Mouse (Mus musculus) MEL (cell line): ENCODE data around the gene Gm49366. TPM values are rescaled to one million over a fixed set of nuclear protein-coding genes. Genes with fewer than 3 reads are reported as not detected.

ENCODE experiments used
- DNase-seq: peaks from one replicate; pipeline ENCODE4 v3.0.0; 2011; ENCODE audit warnings: low read depth, low spot score
- H3K27ac ChIP-seq: 2 replicates; pipeline ENCODE4 v1.5.1; 2012; ENCODE audit warnings: low read depth, mild to moderate bottlenecking, control low read depth, low read length, moderate library complexity; ENCODE audit not compliant: control insufficient read depth
- H3K27me3 ChIP-seq, 2 experiments: fragments of 150-350 bp in 1 of 2; sonication (generic) in 1 of 2; 2 replicates each; pipeline ENCODE4 v1.6.1; 2012; ENCODE audit warnings: low read length in 2 of 2, mild to moderate bottlenecking in 2 of 2, improper control_type of control experiment in 1 of 2, moderate library complexity in 1 of 2; ENCODE audit not compliant: insufficient read depth in 2 of 2, control insufficient read depth in 1 of 2
- H3K36me3 ChIP-seq, 2 experiments: 2 replicates each; pipeline ENCODE4 v1.6.1; 2012 to 2014; ENCODE audit warnings: low read length in 2 of 2, improper control_type of control experiment in 1 of 2, inconsistent platforms in 1 of 2, mild to moderate bottlenecking in 1 of 2; ENCODE audit not compliant: insufficient read depth in 2 of 2, control insufficient read depth in 1 of 2
- H3K4me1 ChIP-seq, 2 experiments: fragments of 150-350 bp in 1 of 2; sonication (generic) in 1 of 2; 2 replicates each; pipeline ENCODE4 v1.6.1; 2012; ENCODE audit warnings: low read length in 2 of 2, improper control_type of control experiment in 1 of 2, mild to moderate bottlenecking in 1 of 2; ENCODE audit not compliant: insufficient read depth in 2 of 2, control insufficient read depth in 1 of 2
- H3K4me3 ChIP-seq, 2 experiments: fragments of 150-350 bp in 1 of 2; sonication (generic) in 1 of 2; 2 replicates each; pipeline ENCODE4 v1.5.1; 2012; ENCODE audit warnings: low read depth in 2 of 2, low read length in 2 of 2, mild to moderate bottlenecking in 2 of 2, moderate library complexity in 2 of 2, control low read depth in 1 of 2, improper control_type of control experiment in 1 of 2; ENCODE audit not compliant: control insufficient read depth in 1 of 2, insufficient read depth in 1 of 2
- H3K79me2 ChIP-seq: 2 replicates; pipeline ENCODE4 v1.6.1; 2012; ENCODE audit warnings: mild to moderate bottlenecking, low read length, moderate library complexity; ENCODE audit not compliant: control insufficient read depth, poor library complexity, insufficient read depth
- H3K9ac ChIP-seq: 2 replicates; pipeline ENCODE4 v1.6.1; 2012; ENCODE audit warnings: low read depth, mild to moderate bottlenecking, control low read depth, low read length, moderate library complexity; ENCODE audit not compliant: control insufficient read depth, poor library complexity, severe bottlenecking
- H3K9me3 ChIP-seq: fragments of 150-350 bp; sonication (generic); replicated peaks from 2 replicates; pipeline ENCODE4 v1.6.1; 2012; ENCODE audit warnings: mild to moderate bottlenecking, low read length, improper control_type of control experiment, moderate library complexity; ENCODE audit not compliant: insufficient read depth
- CHD2 ChIP-seq: IDR thresholded peaks from 2 replicates; pipeline ENCODE4 v1.6.1; 2011; ENCODE audit warnings: low read length, improper control_type of control experiment
- CTCF ChIP-seq, 3 experiments: IDR thresholded peaks in 2 of 3; conservative IDR thresholded peaks in 1 of 3; 2 replicates each; pipeline ENCODE4 v1.5.1; 2011 to 2012; ENCODE audit warnings: low read length in 3 of 3, low read depth in 2 of 3, mild to moderate bottlenecking in 2 of 3, improper control_type of control experiment in 1 of 3, inconsistent platforms in 1 of 3, mixed read lengths in 1 of 3, moderate library complexity in 1 of 3; ENCODE audit not compliant: control insufficient read depth in 1 of 3, insufficient read depth in 1 of 3, poor library complexity in 1 of 3, severe bottlenecking in 1 of 3
- E2F4 ChIP-seq: IDR thresholded peaks from 2 replicates; pipeline ENCODE4 v1.6.1; 2011; ENCODE audit warnings: low read depth, low read length, improper control_type of control experiment, borderline replicate concordance
- ELF1 ChIP-seq: IDR thresholded peaks from 2 replicates; pipeline ENCODE4 v1.6.1; 2014; ENCODE audit warnings: low read depth, mild to moderate bottlenecking, inconsistent platforms, low read length, improper control_type of control experiment, moderate library complexity
- ETS1 ChIP-seq: IDR thresholded peaks from 2 replicates; pipeline ENCODE4 v1.6.1; 2012; ENCODE audit warnings: low read depth, mild to moderate bottlenecking, inconsistent platforms, low read length, improper control_type of control experiment, moderate library complexity
- GABPA ChIP-seq: IDR thresholded peaks from 2 replicates; pipeline ENCODE4 v1.6.1; 2012; ENCODE audit warnings: low read depth, mild to moderate bottlenecking, inconsistent platforms, low read length, improper control_type of control experiment, moderate library complexity
- HCFC1 ChIP-seq: IDR thresholded peaks from 2 replicates; pipeline ENCODE4 v1.6.1; 2012; ENCODE audit warnings: low read depth, mild to moderate bottlenecking, inconsistent platforms, low read length, improper control_type of control experiment, moderate library complexity
- KAT2A ChIP-seq: conservative IDR thresholded peaks from 2 replicates; pipeline ENCODE4 v1.6.1; 2012; ENCODE audit warnings: low read depth, low read length, improper control_type of control experiment, inconsistent platforms
- MAX ChIP-seq: IDR thresholded peaks from 2 replicates; pipeline ENCODE4 v1.6.1; 2011; ENCODE audit warnings: low read length, improper control_type of control experiment
- MAZ ChIP-seq: IDR thresholded peaks from 2 replicates; pipeline ENCODE4 v1.6.1; 2012; ENCODE audit warnings: low read depth, mild to moderate bottlenecking, inconsistent platforms, low read length, improper control_type of control experiment
- MEF2A ChIP-seq: IDR thresholded peaks from 2 replicates; pipeline ENCODE4 v1.6.1; 2014; ENCODE audit warnings: low read depth, mild to moderate bottlenecking, inconsistent platforms, low read length, improper control_type of control experiment; ENCODE audit not compliant: poor library complexity, insufficient replicate concordance, severe bottlenecking; ENCODE audit errors: extremely low read depth
- MYC ChIP-seq: IDR thresholded peaks from 2 replicates; pipeline ENCODE4 v1.6.1; 2011; ENCODE audit warnings: low read depth, mild to moderate bottlenecking, low read length, improper control_type of control experiment, moderate library complexity
- NELFE ChIP-seq: IDR thresholded peaks from 2 replicates; pipeline ENCODE4 v1.6.1; 2011; ENCODE audit warnings: low read depth, low read length, improper control_type of control experiment
- NRF1 ChIP-seq: IDR thresholded peaks from 2 replicates; pipeline ENCODE4 v1.6.1; 2014; ENCODE audit warnings: low read depth, mild to moderate bottlenecking, inconsistent platforms, low read length, improper control_type of control experiment, moderate library complexity; ENCODE audit not compliant: poor library complexity, insufficient read depth, severe bottlenecking
- POLR2AphosphoS5 ChIP-seq: IDR thresholded peaks from 2 replicates; pipeline ENCODE4 v1.6.1; 2012; ENCODE audit warnings: low read depth, borderline replicate concordance, mild to moderate bottlenecking, inconsistent platforms, low read length, moderate library complexity, mixed read lengths
- RAD21 ChIP-seq: IDR thresholded peaks from 2 replicates; pipeline ENCODE4 v1.6.1; 2011; ENCODE audit warnings: mild to moderate bottlenecking, low read depth, low read length, improper control_type of control experiment
- SIN3A ChIP-seq: IDR thresholded peaks from 2 replicates; pipeline ENCODE4 v1.6.1; 2012; ENCODE audit warnings: low read length, improper control_type of control experiment, inconsistent platforms
- SMC3 ChIP-seq: IDR thresholded peaks from 2 replicates; pipeline ENCODE4 v1.6.1; 2011; ENCODE audit warnings: low read depth, low read length, improper control_type of control experiment
- TAL1 ChIP-seq: IDR thresholded peaks from 2 replicates; pipeline ENCODE4 v1.6.1; 2012; ENCODE audit warnings: mild to moderate bottlenecking, inconsistent platforms, low read length, moderate library complexity, mixed read lengths
- TBP ChIP-seq: IDR thresholded peaks from 2 replicates; pipeline ENCODE4 v1.8.0; 2011; ENCODE audit warnings: low read depth, low read length, improper control_type of control experiment
- UBTF ChIP-seq: IDR thresholded peaks from 2 replicates; pipeline ENCODE4 v1.6.1; 2012; ENCODE audit warnings: low read depth, mild to moderate bottlenecking, inconsistent platforms, low read length, improper control_type of control experiment, moderate library complexity, borderline replicate concordance; ENCODE audit not compliant: insufficient read depth
- USF1 ChIP-seq: IDR thresholded peaks from 2 replicates; pipeline ENCODE4 v1.6.1; 2014; ENCODE audit warnings: low read depth, mild to moderate bottlenecking, inconsistent platforms, low read length, improper control_type of control experiment, moderate library complexity
- ZC3H11A ChIP-seq: IDR thresholded peaks from 2 replicates; pipeline ENCODE4 v1.6.1; 2012; ENCODE audit warnings: low read depth, mild to moderate bottlenecking, inconsistent platforms, low read length, improper control_type of control experiment
- ZMIZ1 ChIP-seq: IDR thresholded peaks from 2 replicates; pipeline ENCODE4 v1.6.1; 2012; ENCODE audit warnings: low read depth, mild to moderate bottlenecking, inconsistent platforms, low read length, improper control_type of control experiment, moderate library complexity
- ZNF384 ChIP-seq: IDR thresholded peaks from 2 replicates; pipeline ENCODE4 v1.6.1; 2012; ENCODE audit warnings: low read depth, mild to moderate bottlenecking, inconsistent platforms, low read length, improper control_type of control experiment
- polyA plus RNA-seq, 2 experiments: library from polyadenylated mRNA; stranded (reverse) in 1 of 2; unstranded in 1 of 2; fragments of >175 nt in 1 of 2; fragments of >200 nt in 1 of 2; gene quantifications; 2 replicates each; pipeline versions ENCODE4 v1.2.1 to v1.2.4; 2012; ENCODE audit warnings: low replicate concordance in 2 of 2, low read depth in 1 of 2; ENCODE audit not compliant: insufficient read length in 2 of 2, insufficient read depth in 1 of 2, missing spikeins in 1 of 2
- total RNA-seq: library from RNA; depleted of rRNA; stranded (reverse); fragments of 300-350 nt; gene quantifications from 2 replicates; pipeline ENCODE4 v1.2.3, GENCODE M21; 2012

Gm49366 gene
- total and polyA plus RNA-seq, 3 experiments: not detected

- Histone ChIP-seq H3K9me3 (no peaks in the 10 kb centered on the region), H3K27me3 (peaks cover 0 to 2% of the 10 kb centered on the region in 2 experiments; a peak in 1 of 4 replicates), H3K79me2 (no peaks in the 10 kb centered on the region), H3K9ac (no peak overlapping the region), H3K4me1 (no peaks in the 10 kb centered on the region), H3K27ac (no peak overlapping the region), H3K36me3 (no peaks in the 10 kb centered on the region), H3K4me3 (no peak overlapping the region)
- no peak for DNase-seq
- TF ChIP-seq NRF1: no peak
- TF ChIP-seq MAZ: no peak
- TF ChIP-seq MAX: no peak
- TF ChIP-seq ZNF384: no peak
- TF ChIP-seq ETS1: no peak
- TF ChIP-seq SMC3: no peak
- TF ChIP-seq USF1: no peak
- no peak for TF ChIP-seq MEF2A
- no peak for TF ChIP-seq ZC3H11A
- no peak for TF ChIP-seq ZMIZ1
- no peak for TF ChIP-seq KAT2A
- TF ChIP-seq ELF1: no peak
- no peak for TF ChIP-seq TBP
- no peak for TF ChIP-seq TAL1
- TF ChIP-seq NELFE: no peak
- no peak for TF ChIP-seq CHD2
- TF ChIP-seq GABPA: no peak
- TF ChIP-seq RAD21: no peak
- TF ChIP-seq E2F4: no peak
- TF ChIP-seq CTCF (IDR thresholded peaks at IDR 0.05 in 2 of 3, conservative IDR thresholded peaks at IDR 0.05 in 1 of 3; ENCODE audit: control insufficient read depth in 1 of 3, insufficient read depth in 1 of 3, low read depth in 2 of 3, low read length in 3 of 3, poor library complexity in 1 of 3, severe bottlenecking in 1 of 3): no peak
Observed at GRCm38 (mm10) chr12:84052609-84053008, 13.9 kb downstream of the Gm49366 start.

DNA sequence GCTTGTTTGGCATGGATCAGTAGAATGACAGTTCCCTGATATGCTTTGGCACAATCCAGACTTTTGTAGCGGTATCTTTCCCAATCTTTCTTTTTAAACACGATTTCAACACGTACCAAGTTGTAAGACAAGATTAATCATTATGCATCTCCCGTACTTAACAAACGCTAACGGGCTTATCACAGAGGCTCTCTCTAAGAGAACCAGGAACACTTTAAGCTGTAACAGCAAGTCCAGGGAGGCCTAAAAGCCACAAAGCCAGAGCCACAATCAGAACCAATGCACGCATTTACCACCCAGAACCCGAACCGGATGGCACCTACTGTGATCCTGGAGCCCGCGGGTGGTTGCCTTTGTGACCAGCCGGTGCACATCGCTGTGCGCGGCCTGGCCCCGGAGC lies 14.4 kb downstream of the Gm49366 start:
- TF ChIP-seq ZC3H11A (no peak), POLR2AphosphoS5 (no peak), CTCF (IDR thresholded peaks at IDR 0.05 in 2 of 3, conservative IDR thresholded peaks at IDR 0.05 in 1 of 3; ENCODE audit: control insufficient read depth in 1 of 3, insufficient read depth in 1 of 3, low read depth in 2 of 3, low read length in 3 of 3, poor library complexity in 1 of 3, severe bottlenecking in 1 of 3) (no peak), UBTF (no peak), CHD2 (no peak), TAL1 (no peak), KAT2A (no peak), USF1 (no peak), HCFC1 (no peak), TBP (no peak), MYC (no peak), ELF1 (no peak), MAX (no peak), GABPA (no peak), SIN3A (no peak), NELFE (no peak)
- Histone ChIP-seq H3K9ac (no peak overlapping the region), H3K4me1 (no peaks in the 10 kb centered on the region), H3K79me2 (no peaks in the 10 kb centered on the region), H3K27me3 (peaks cover 0 to 2% of the 10 kb centered on the region in 2 experiments; a peak in 1 of 4 replicates), H3K9me3 (no peaks in the 10 kb centered on the region), H3K36me3 (no peaks in the 10 kb centered on the region), H3K4me3 (no peak overlapping the region), H3K27ac (no peak overlapping the region)
- no peak for DNase-seq
